Mouse (Mus musculus): ENCODE measurements around the gene Tbx2. TPM values are rescaled to one million over a fixed set of nuclear protein-coding genes. Genes with fewer than 3 reads are reported as not detected.
A peak's percentile ranks its signal among the peaks of the same experiment; 100 is the strongest.

Gene Tbx2
- polyA plus RNA-seq, 1 experiment from 2014 or later = 0.79 TPM

DNA sequence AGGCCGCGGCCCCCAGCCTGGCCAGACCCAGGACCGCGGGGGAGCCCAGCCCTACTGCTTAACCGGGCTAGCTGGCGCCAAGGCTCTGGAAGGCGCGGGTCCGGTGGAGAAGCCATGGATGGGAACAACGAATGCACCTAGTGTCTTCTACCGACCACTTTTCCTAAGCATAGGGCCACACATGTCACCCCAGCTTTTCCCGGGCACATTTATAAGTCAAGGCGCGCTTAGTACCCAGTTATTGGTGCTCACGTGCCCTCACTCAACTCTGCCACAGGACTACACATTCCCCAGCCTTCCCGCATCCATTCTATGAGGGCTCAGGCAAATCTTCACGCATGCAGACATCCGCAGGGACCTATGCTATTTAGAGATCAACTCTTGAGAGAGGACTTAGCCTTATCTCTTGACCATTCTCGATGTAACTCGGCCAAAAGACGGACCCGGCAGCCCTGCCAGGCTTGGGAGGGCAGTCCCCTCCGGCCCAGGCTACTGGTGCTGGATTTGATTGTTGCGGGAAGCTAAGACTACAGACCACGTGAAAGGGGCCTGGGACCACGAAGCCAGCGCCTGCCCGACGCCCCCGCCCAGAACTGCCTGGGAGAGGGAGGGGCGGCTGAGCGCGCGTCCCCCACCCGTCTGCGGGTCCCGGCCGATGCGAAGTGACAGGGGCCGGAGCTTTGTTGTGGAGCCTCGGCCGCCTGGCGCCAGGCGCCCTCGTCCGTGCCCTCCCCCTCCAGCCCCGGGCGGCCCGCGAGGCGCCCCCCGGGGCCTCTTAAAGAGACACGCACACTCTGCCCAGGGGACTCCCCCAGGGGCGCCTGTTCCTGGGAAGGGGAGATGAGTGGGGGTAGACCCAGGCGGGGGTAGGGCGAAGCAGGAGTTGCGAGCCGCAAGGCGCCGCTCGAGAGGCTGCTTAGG, 2.6 kb upstream of the Tbx2 start:
- ATAC-seq (ENCODE audit: low FRiP score) (0 out of 2 replicates have a peak, but pooled peaks have one; percentile 15), DNase-seq (ENCODE audit: low spot score, missing footprints) (peak; percentile 96)
- H3K9me3 ChIP-seq (ENCODE audit: control insufficient read depth, low read length) = no peaks in the 10 kb centered on the region
- H3K9ac ChIP-seq (ENCODE audit: low read length) = peak overlapping the region; percentile 40
- no peaks in the 10 kb centered on the region for H3K36me3 ChIP-seq (ENCODE audit: control insufficient read depth, insufficient read depth, low read length)
- under 1% methylated on average over 54 of the region's 61 CpGs for WGBS
- H3K27me3 ChIP-seq (ENCODE audit: control insufficient read depth, insufficient read depth, low read length) = peaks cover 97% of the 10 kb centered on the region
- H3K27ac ChIP-seq (ENCODE audit: low read depth, low read length) = no peak overlapping the region
- peak overlapping the region; percentile 49 for H3K4me2 ChIP-seq
- H3K4me3 ChIP-seq (ENCODE audit: low read depth, low read length) = peak overlapping the region; percentile 27
- peaks cover 32% of the 10 kb centered on the region for H3K4me1 ChIP-seq (ENCODE audit: control insufficient read depth, insufficient read depth, low read length)

DNA sequence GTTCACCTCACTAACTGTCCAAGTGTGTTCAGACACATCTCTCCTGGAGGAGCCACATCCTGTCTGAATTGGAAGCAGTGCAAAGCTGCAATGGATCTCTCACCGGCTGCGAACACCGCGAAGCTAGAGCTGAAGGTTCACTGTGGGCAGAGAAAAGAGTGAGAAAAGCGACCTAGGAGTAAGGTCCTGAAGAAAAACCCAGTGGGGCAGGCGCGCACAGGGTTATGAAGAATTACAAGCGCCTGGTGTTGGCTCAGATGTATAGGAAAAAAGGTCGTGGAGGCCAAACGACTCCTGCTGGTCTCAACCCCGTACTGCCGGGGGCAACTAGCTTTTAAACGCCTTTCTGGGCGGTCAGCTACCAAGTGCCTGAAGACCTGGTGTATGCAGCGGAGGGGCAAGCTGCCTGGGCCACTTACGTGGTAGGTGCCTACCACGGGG, 1.4 kb upstream of the Tbx2 start:
- under 1% methylated on average over 17 of the region's 17 CpGs for WGBS
- Histone ChIP-seq H3K9ac (ENCODE audit: low read length) (no peak overlapping the region), H3K9me3 (ENCODE audit: control insufficient read depth, low read length) (no peaks in the 10 kb centered on the region), H3K4me2 (no peak overlapping the region), H3K36me3 (ENCODE audit: control insufficient read depth, insufficient read depth, low read length) (no peaks in the 10 kb centered on the region), H3K27ac (ENCODE audit: low read depth, low read length) (no peak overlapping the region), H3K4me1 (ENCODE audit: control insufficient read depth, insufficient read depth, low read length) (peaks cover 32% of the 10 kb centered on the region), H3K27me3 (ENCODE audit: control insufficient read depth, insufficient read depth, low read length) (peaks cover 99% of the 10 kb centered on the region), H3K4me3 (ENCODE audit: low read depth, low read length) (no peak overlapping the region)
- ATAC-seq (ENCODE audit: low FRiP score) (no peak), DNase-seq (ENCODE audit: low spot score, missing footprints) (peak; percentile 96)

DNA sequence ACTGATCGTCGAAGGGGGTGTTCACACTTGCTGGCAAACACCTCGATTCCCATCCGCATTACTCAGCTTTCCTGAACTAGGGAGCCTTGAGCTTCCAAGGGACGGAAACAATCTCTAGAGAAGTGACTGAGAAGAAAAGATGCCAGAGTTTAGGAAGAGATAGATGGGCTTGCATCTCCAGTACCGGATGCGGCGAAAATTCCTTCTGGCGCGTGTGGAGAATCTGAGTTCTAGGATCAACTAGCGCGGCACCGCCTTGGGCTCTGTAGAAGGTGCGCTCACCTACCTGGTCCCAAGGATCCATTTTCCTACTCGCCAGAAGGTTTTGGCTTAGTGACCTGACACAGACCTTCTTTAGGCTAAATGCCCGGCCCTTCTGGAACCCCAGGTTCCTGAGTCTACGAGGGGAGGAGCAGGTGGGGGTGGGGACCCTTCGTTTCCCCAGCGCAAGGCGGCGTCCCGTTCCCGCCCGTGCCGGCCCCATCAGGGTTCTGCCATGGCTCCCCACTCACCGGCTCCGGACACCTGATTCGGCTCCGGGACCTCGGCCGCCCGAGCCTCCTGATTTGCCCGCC, 608 bp upstream of the Tbx2 start:
- no peak overlapping the region for H3K27ac ChIP-seq (ENCODE audit: low read depth, low read length)
- peaks cover 32% of the 10 kb centered on the region for H3K4me1 ChIP-seq (ENCODE audit: control insufficient read depth, insufficient read depth, low read length)
- ATAC-seq (ENCODE audit: low FRiP score) = no peak
- peak overlapping the region; percentile 47 for H3K4me3 ChIP-seq (ENCODE audit: low read depth, low read length)
- H3K27me3 ChIP-seq (ENCODE audit: control insufficient read depth, insufficient read depth, low read length) = peaks cover 99% of the 10 kb centered on the region
- WGBS = 1% methylated on average over 33 of the region's 33 CpGs
- peak overlapping the region; percentile 80 for H3K4me2 ChIP-seq
- H3K9ac ChIP-seq (ENCODE audit: low read length) = no peak overlapping the region
- peak; percentile 96 for DNase-seq (ENCODE audit: low spot score, missing footprints)
- H3K9me3 ChIP-seq (ENCODE audit: control insufficient read depth, low read length) = no peaks in the 10 kb centered on the region
- no peaks in the 10 kb centered on the region for H3K36me3 ChIP-seq (ENCODE audit: control insufficient read depth, insufficient read depth, low read length)

DNA sequence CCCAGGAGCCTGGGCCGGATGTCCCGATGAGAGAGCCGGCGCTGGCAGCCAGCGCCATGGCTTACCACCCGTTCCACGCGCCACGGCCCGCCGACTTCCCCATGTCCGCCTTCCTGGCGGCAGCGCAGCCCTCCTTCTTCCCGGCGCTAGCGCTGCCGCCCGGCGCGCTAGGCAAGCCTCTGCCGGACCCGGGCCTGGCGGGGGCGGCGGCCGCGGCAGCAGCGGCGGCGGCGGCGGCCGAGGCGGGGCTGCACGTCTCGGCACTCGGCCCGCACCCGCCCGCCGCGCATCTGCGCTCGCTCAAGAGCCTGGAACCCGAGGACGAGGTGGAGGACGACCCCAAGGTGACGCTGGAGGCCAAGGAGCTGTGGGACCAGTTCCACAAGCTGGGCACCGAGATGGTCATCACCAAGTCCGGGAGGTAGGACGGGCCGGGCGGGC, 750 bp downstream of the Tbx2 start:
- Histone ChIP-seq H3K9ac (ENCODE audit: low read length) (peak overlapping the region; percentile 45), H3K4me3 (ENCODE audit: low read depth, low read length) (peak overlapping the region; percentile 47), H3K4me1 (ENCODE audit: control insufficient read depth, insufficient read depth, low read length) (peaks cover 29% of the 10 kb centered on the region), H3K9me3 (ENCODE audit: control insufficient read depth, low read length) (no peaks in the 10 kb centered on the region), H3K36me3 (ENCODE audit: control insufficient read depth, insufficient read depth, low read length) (no peaks in the 10 kb centered on the region), H3K27ac (ENCODE audit: low read depth, low read length) (no peak overlapping the region), H3K27me3 (ENCODE audit: control insufficient read depth, insufficient read depth, low read length) (peaks cover 99% of the 10 kb centered on the region), H3K4me2 (peak overlapping the region; percentile 80)
- peak; percentile 94 for DNase-seq (ENCODE audit: low spot score, missing footprints)
- ATAC-seq (ENCODE audit: low FRiP score) = no peak
- 0% methylated on average over 30 of the region's 54 CpGs for WGBS

DNA sequence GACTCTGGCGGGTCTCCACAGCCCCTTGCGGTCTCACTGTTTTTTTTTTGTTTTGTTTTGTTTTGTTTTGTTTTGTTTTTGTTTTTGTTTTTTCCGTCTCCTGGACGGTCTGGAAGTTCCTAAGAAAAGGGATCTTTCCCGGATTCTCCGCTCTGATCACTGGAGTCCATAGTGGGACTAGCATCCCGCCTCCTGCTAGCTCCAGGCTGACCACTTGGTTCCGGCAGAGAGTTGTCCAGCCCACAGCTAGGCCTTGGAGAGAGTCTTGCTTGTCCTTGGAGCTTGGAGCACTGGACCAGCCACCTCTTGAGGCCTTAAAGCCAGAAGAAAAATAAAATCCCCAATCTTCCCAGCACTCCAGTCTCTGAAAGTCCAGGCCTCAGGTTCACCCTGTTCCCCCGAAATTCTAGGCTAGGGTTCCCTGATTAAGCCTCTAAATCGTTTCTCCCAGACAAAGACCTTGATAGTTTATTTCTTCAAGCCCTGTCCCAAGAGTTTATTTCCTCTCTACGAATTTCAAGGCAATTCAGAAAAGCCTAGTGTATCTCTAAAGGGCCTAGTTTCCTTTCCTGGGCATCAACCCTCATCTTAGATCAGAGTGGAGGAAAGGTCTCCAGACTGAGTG, 1.5 kb downstream of the Tbx2 start:
- Histone ChIP-seq H3K9me3 (ENCODE audit: control insufficient read depth, low read length) (no peaks in the 10 kb centered on the region), H3K36me3 (ENCODE audit: control insufficient read depth, insufficient read depth, low read length) (no peaks in the 10 kb centered on the region), H3K9ac (ENCODE audit: low read length) (no peak overlapping the region), H3K4me1 (ENCODE audit: control insufficient read depth, insufficient read depth, low read length) (peaks cover 29% of the 10 kb centered on the region), H3K4me3 (ENCODE audit: low read depth, low read length) (no peak overlapping the region; the same call in 1 of the 2 replicates), H3K27me3 (ENCODE audit: control insufficient read depth, insufficient read depth, low read length) (peaks cover 100% of the 10 kb centered on the region), H3K4me2 (no peak overlapping the region), H3K27ac (ENCODE audit: low read depth, low read length) (no peak overlapping the region)
- DNase-seq (ENCODE audit: low spot score, missing footprints) (peak; percentile 95), ATAC-seq (ENCODE audit: low FRiP score) (no peak)
- 2% methylated on average over 11 of the region's 11 CpGs for WGBS

DNA sequence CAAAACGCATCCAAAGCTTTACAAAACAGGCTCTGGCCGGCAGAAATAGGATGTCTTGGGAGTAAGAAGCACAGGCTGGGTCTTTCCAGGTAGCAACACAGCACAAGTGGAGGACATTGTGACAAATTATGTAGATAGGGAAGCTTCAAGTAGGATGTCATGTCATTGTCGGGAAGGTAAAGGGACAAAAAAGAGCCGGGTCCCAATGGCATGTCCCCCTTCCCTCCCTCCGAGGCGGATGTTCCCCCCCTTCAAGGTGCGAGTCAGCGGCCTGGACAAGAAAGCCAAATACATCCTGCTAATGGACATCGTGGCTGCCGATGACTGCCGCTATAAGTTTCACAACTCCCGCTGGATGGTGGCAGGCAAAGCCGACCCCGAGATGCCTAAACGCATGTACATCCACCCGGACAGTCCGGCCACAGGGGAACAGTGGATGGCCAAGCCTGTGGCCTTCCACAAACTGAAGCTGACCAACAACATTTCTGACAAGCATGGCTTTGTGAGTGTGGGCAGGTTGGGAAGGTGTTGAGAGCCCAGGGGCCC, 2.1 kb downstream of the Tbx2 start:
- peaks cover 100% of the 10 kb centered on the region for H3K27me3 ChIP-seq (ENCODE audit: control insufficient read depth, insufficient read depth, low read length)
- no peak overlapping the region for H3K9ac ChIP-seq (ENCODE audit: low read length)
- peaks cover 23% of the 10 kb centered on the region for H3K4me1 ChIP-seq (ENCODE audit: control insufficient read depth, insufficient read depth, low read length)
- ATAC-seq (ENCODE audit: low FRiP score) (no peak), DNase-seq (ENCODE audit: low spot score, missing footprints) (peak; percentile 96)
- no peak overlapping the region for H3K27ac ChIP-seq (ENCODE audit: low read depth, low read length)
- no peak overlapping the region for H3K4me3 ChIP-seq (ENCODE audit: low read depth, low read length)
- no peak overlapping the region for H3K4me2 ChIP-seq
- under 1% methylated on average over 17 of the region's 17 CpGs for WGBS
- no peaks in the 10 kb centered on the region for H3K36me3 ChIP-seq (ENCODE audit: control insufficient read depth, insufficient read depth, low read length)
- no peaks in the 10 kb centered on the region for H3K9me3 ChIP-seq (ENCODE audit: control insufficient read depth, low read length)

DNA sequence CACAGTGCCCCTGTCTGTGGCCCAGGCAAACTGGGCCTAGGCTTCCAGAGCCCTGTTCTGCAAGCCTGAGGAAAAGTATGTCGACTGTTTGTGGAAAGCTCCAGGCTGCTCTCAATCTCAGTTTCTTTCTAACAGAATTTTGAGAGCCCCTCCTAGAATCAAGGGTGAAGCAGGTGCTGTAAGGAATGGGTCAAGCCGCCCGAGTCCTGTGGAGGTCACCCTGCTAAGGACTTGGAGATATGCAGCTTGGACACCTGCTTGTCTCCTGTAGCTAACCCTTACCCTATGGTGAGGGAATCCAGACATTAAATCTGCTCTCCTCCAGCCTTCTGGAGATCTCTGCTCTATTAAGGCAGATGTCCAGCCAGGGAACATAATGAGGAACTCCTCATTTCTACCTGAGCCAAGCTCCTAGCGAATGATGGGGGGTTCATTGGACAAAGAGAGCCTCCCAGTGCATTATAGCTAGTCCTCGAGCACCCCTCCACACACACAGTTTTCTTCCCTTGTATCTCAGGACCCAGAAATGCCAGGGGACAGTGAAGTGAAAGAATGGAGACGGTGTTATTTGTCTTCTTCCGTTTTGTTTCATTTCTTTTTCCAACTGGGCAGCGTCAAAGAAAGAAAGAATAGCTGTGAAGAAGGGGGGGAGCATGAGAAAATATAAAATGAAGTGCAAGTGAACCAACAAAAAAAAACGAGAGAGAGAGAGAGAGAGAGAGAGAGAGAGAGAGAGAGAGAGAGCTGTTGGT, 2.8 kb downstream of the Tbx2 start:
- H3K4me3 ChIP-seq (ENCODE audit: low read depth, low read length) = no peak overlapping the region
- H3K9me3 ChIP-seq (ENCODE audit: control insufficient read depth, low read length) = no peaks in the 10 kb centered on the region
- no peaks in the 10 kb centered on the region for H3K36me3 ChIP-seq (ENCODE audit: control insufficient read depth, insufficient read depth, low read length)
- H3K27ac ChIP-seq (ENCODE audit: low read depth, low read length) = no peak overlapping the region
- H3K27me3 ChIP-seq (ENCODE audit: control insufficient read depth, insufficient read depth, low read length) = peaks cover 100% of the 10 kb centered on the region
- no peak for ATAC-seq (ENCODE audit: low FRiP score)
- 4% methylated on average over 9 of the region's 9 CpGs for WGBS
- no peak overlapping the region for H3K4me2 ChIP-seq
- H3K9ac ChIP-seq (ENCODE audit: low read length) = no peak overlapping the region
- DNase-seq (ENCODE audit: low spot score, missing footprints) = peak; percentile 91
- H3K4me1 ChIP-seq (ENCODE audit: control insufficient read depth, insufficient read depth, low read length) = peaks cover 15% of the 10 kb centered on the region

DNA sequence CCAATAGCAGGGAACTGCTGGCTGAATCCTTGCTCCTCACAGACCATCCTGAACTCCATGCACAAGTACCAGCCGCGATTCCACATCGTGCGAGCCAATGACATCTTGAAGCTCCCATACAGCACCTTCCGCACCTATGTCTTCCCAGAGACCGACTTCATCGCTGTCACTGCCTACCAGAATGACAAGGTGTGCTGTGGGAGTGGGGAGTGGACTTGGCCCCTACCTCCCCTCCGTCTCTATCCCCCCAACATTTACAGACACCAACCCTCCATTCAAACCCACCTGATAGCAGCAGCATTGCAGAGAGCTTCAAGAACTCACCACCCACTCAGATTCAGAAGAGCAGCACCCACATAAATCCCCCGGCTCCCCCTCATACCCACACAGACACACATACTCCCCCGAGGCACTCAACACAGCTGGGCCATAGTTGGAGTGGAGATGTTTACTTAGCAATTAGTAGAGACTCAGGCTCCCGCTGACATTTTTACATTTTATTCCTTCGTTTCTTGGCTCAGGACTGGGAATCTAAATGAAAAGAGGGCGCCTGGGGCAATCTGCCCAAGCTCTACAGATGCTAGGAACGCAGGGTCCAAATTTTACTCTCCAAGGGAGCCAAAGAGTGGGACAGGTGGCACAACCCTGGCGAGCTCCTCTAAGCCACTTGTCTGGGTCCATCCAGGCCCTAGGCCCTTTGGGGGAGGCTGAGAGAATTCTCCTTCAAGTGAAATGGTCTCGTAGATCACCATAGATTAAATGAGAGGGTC, 3.6 kb downstream of the Tbx2 start:
- Histone ChIP-seq H3K9me3 (ENCODE audit: control insufficient read depth, low read length) (no peaks in the 10 kb centered on the region), H3K4me1 (ENCODE audit: control insufficient read depth, insufficient read depth, low read length) (peaks cover 17% of the 10 kb centered on the region), H3K9ac (ENCODE audit: low read length) (no peak overlapping the region), H3K4me3 (ENCODE audit: low read depth, low read length) (no peak overlapping the region), H3K4me2 (no peak overlapping the region), H3K27me3 (ENCODE audit: control insufficient read depth, insufficient read depth, low read length) (peaks cover 100% of the 10 kb centered on the region), H3K27ac (ENCODE audit: low read depth, low read length) (no peak overlapping the region), H3K36me3 (ENCODE audit: control insufficient read depth, insufficient read depth, low read length) (no peaks in the 10 kb centered on the region)
- ATAC-seq (ENCODE audit: low FRiP score) (no peak), DNase-seq (ENCODE audit: low spot score, missing footprints) (peak; percentile 96)
- 2% methylated on average over 16 of the region's 16 CpGs for WGBS
